Mouse (Mus musculus) hindbrain, embryonic 11.5 days (tissue): ENCODE measurements at regions not wholly inside any gene's neighbourhood (a gene's known extent, or its start where the extent isn't known, plus 50 kb on each side); places are given as distances from the start of the nearest gene placed in this dataset.

Experiments used
- ATAC-seq: fragments of 200-750 bp; cut with Nextera tagmentation; 2 replicates; pipeline ENCODE4 v1.8.0; 2017; ENCODE audit warnings: mild to moderate bottlenecking, moderate TSS enrichment, moderate library complexity; ENCODE audit not compliant: low FRiP score
- DNase-seq: peaks from one replicate; pipeline ENCODE4 v3.0.0-alpha.2; 2015; ENCODE audit warnings: low spot score
- H3K27ac ChIP-seq: fragments of 300-500 bp; sonication (generic); 2 replicates; pipeline ENCODE4 v1.5.1; 2014; ENCODE audit warnings: mild to moderate bottlenecking, low read depth, low read length
- H3K27me3 ChIP-seq: fragments of 300-500 bp; sonication (generic); 2 replicates; pipeline ENCODE4 v1.6.1; 2014; ENCODE audit warnings: mild to moderate bottlenecking, low read length, moderate library complexity, mixed read lengths; ENCODE audit not compliant: control insufficient read depth, insufficient read depth
- H3K36me3 ChIP-seq: fragments of 300-500 bp; sonication (generic); 2 replicates; pipeline ENCODE4 v1.6.1; 2014; ENCODE audit warnings: mild to moderate bottlenecking, low read length, moderate library complexity, mixed read lengths; ENCODE audit not compliant: control insufficient read depth, insufficient read depth
- H3K4me1 ChIP-seq: fragments of 300-500 bp; sonication (generic); replicated peaks from 2 replicates; pipeline ENCODE4 v1.6.1; 2014; ENCODE audit warnings: low read length, mixed read lengths; ENCODE audit not compliant: control insufficient read depth, insufficient read depth
- H3K4me2 ChIP-seq: fragments of 300-500 bp; sonication (generic); replicated peaks from 2 replicates; pipeline ENCODE4 v1.6.1; 2014; ENCODE audit warnings: mild to moderate bottlenecking, low read depth, low read length
- H3K4me3 ChIP-seq: fragments of 300-500 bp; sonication (generic); 2 replicates; pipeline ENCODE4 v1.5.1; 2014; ENCODE audit warnings: low read depth, low read length
- H3K9ac ChIP-seq: fragments of 300-500 bp; sonication (generic); 2 replicates; pipeline ENCODE4 v1.6.1; 2014; ENCODE audit warnings: low read depth, low read length
- H3K9me3 ChIP-seq: fragments of 300-500 bp; sonication (generic); 2 replicates; pipeline ENCODE4 v1.6.1; 2016; ENCODE audit warnings: low read length; ENCODE audit not compliant: control insufficient read depth
- WGBS: fragments of 180-500 bp; shearing (Covaris S2); extraction: QIAGEN DNeasy Blood & Tissue Kit; methylation state at CpG from one replicate; pipeline ENCODE4 v1.1.7; 2014; 5-methylcytosine and 5-hydroxymethylcytosine counted together

DNA sequence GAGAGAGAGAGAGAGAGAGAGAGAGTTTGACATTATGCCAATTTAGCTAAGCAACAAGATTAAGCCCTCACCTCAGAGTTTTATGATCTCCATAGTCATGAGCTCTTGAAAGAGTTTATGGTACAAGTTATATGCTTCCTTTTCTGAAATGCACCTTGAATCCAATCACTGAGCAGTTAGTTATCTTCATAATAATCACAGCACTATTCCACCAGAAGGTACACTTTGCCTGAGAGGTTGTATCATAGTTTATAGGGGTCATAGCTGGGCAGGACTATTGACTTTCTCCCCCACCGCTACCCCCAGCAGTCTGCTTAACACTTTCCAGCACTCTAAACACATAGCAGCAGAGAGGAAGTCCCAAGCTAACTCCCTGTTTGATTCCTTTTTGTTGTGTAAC lies 151.8 kb upstream of the Rprm start:
- H3K9me3 ChIP-seq, result no peaks in the 10 kb centered on the region
- no peak overlapping the region for H3K27ac ChIP-seq
- no peaks in the 10 kb centered on the region for H3K4me1 ChIP-seq
- H3K27me3 ChIP-seq, result no peaks in the 10 kb centered on the region
- H3K4me2 ChIP-seq, result no peak overlapping the region
- no peak overlapping the region for H3K4me3 ChIP-seq
- H3K9ac ChIP-seq, result no peak overlapping the region
- H3K36me3 ChIP-seq, result no peaks in the 10 kb centered on the region
- 87% methylated on average over 1 of the region's 1 CpGs for WGBS
- ATAC-seq (no peak), DNase-seq (no peak)

DNA sequence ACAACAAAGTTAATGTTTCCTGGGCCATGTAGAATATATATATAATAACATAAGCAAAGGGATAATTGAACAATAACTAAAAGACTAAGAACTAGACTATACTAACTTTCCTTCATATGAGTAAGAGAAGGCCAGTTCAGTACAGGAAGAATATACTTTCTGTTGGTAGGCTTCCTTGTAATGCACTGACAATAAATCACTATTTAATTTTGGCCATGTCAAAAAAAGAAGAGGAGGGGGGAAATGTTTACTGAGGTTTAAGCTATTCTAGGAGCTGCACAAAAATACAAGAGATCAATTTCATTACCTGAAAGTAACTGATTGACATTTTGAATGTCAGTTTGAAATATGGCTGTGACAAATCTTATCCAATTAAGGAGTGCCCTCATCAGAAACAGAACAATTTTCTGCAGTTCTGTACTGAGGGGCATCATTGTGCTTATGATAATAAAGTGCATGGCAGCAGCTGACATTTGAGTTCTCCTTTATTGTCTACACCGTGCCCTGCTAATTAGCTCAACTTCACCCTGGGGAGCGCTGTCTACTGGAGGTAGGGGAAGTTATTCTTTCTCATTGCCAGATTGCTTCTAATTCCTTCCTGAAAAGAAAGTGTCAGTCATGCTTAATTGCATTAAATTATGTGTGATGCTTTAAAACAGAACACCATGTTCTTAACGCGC lies 171.2 kb upstream of the Galnt13 start:
- DNase-seq (peak; percentile 40), ATAC-seq (peak; percentile 94)
- no peaks in the 10 kb centered on the region for H3K36me3 ChIP-seq
- H3K9ac ChIP-seq, result no peak overlapping the region
- no peaks in the 10 kb centered on the region for H3K4me1 ChIP-seq
- no peak overlapping the region for H3K4me2 ChIP-seq
- WGBS, result 61% methylated on average over 4 of the region's 4 CpGs
- no peaks in the 10 kb centered on the region for H3K9me3 ChIP-seq
- H3K4me3 ChIP-seq, result no peak overlapping the region
- no peaks in the 10 kb centered on the region for H3K27me3 ChIP-seq
- H3K27ac ChIP-seq, result no peak overlapping the region

DNA sequence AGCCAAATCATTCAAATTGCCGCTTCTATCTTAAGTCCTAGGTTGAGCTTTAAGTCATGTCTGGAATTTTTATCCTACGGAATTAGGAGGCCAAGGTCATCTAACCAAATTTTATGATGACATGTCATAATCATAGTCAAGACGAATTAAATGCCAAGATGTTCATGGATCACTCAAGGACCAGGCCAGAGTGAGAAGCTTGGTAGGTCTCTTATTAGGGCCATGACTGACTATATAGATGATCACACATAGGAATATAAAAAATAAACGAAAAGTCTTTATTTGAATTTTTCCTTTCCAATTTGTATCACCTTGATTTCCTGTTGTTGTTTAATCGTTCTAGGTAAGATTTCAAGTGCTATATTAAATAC lies 170.7 kb upstream of the Galnt13 start:
- H3K4me3 ChIP-seq, result no peak overlapping the region
- no peaks in the 10 kb centered on the region for H3K27me3 ChIP-seq
- ATAC-seq (peak; percentile 22), DNase-seq (no peak)
- H3K9ac ChIP-seq, result no peak overlapping the region
- no peak overlapping the region for H3K27ac ChIP-seq
- 83% methylated on average over 5 of the region's 5 CpGs for WGBS
- H3K9me3 ChIP-seq, result no peaks in the 10 kb centered on the region
- H3K36me3 ChIP-seq, result no peaks in the 10 kb centered on the region
- H3K4me2 ChIP-seq, result no peak overlapping the region
- H3K4me1 ChIP-seq, result no peaks in the 10 kb centered on the region

DNA sequence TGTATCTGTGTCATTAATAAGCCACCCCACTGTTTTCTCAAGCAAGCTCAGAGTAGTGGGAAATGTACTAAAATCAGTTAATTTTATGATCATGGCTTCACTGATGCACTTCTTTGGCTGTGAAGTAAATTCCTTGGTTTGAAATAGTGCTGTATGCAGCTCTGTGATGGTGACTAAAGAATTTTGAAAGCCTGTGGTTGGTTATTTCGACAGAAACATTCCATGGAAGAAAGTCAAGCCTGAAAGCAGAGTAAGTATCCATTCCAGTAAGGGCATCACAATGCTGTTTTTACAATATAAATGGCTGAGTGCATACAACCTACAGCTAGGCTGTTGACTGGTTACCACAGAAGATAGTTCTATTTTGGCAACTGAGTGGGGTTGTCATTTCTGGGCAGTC lies 154.2 kb upstream of the Galnt13 start:
- Histone ChIP-seq H3K27ac (no peak overlapping the region), H3K9me3 (no peaks in the 10 kb centered on the region), H3K4me3 (no peak overlapping the region), H3K27me3 (no peaks in the 10 kb centered on the region), H3K4me2 (no peak overlapping the region), H3K36me3 (no peaks in the 10 kb centered on the region), H3K9ac (no peak overlapping the region), H3K4me1 (no peaks in the 10 kb centered on the region)
- no peak for DNase-seq
- 84% methylated on average over 1 of the region's 1 CpGs for WGBS
- no peak for ATAC-seq

DNA sequence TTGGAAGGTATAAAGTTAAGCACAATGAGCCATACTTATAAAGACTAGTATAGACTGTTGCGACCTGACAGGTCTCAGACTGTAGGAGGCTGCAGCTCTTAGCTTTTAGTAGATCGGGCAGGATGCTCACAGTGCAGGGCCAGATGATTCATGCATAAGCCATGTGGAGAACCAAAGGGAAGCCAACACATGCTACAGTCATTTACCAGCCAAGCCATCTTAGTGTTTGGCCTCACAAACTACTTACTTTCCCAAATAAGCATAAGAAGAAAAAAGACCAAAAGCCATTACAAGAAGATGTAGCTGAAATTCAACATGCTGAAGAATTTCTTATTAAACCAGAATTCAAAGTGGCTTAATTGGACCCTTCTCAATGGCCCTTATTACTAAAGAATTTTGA lies 152.2 kb upstream of the Galnt13 start:
- no peak overlapping the region for H3K27ac ChIP-seq
- no peaks in the 10 kb centered on the region for H3K36me3 ChIP-seq
- 91% methylated on average over 2 of the region's 2 CpGs for WGBS
- H3K9me3 ChIP-seq, result no peaks in the 10 kb centered on the region
- H3K27me3 ChIP-seq, result no peaks in the 10 kb centered on the region
- no peak overlapping the region for H3K4me2 ChIP-seq
- no peak overlapping the region for H3K4me3 ChIP-seq
- no peak for ATAC-seq
- no peaks in the 10 kb centered on the region for H3K4me1 ChIP-seq
- no peak for DNase-seq
- no peak overlapping the region for H3K9ac ChIP-seq

DNA sequence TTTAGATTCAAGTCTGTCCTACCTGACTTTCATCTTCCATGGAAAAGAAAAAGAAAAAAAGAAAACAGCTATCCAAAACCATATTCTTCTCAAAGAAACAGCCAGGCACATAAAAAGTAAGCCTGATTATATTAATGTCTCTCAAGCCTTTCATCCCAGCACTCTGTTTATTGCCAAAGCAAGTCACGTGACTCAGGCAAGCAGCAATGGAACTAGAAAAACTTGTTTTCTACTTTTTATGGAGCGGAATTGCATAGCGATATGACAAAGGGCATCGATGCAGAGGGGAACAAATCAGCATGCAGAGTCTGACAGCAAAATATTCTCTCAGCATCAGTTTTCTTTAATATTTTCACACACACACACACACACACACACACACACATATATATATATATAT lies 130.6 kb upstream of the Galnt13 start:
- Histone ChIP-seq H3K9ac (no peak overlapping the region), H3K4me3 (no peak overlapping the region), H3K9me3 (no peaks in the 10 kb centered on the region), H3K27me3 (no peaks in the 10 kb centered on the region), H3K4me2 (no peak overlapping the region), H3K27ac (no peak overlapping the region), H3K36me3 (no peaks in the 10 kb centered on the region), H3K4me1 (no peaks in the 10 kb centered on the region)
- WGBS, result 95% methylated on average over 4 of the region's 4 CpGs
- ATAC-seq (no peak), DNase-seq (no peak)

DNA sequence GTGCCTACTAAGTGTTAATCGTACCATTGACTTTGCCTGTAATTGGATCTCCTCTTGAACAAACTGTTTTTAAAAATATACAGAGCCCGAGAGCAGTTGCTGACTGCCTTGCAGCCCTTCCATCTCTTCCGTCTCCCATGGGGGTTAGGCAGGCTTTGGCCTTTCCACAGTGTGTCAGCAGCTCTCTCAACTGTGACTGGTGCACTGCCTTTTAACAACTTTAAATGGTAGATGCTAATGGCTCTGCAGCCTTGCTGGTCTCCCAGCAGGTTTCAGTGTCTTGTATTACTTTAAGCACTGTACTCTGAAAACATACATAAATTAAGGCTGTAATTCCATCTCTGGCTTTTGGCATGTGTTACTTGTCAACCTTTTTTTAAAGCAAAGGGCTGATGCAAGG lies 117.6 kb upstream of the Galnt13 start:
- peak; percentile 64; the same call in 1 of the 2 replicates for ATAC-seq
- H3K4me1 ChIP-seq, result no peaks in the 10 kb centered on the region
- no peak overlapping the region for H3K4me3 ChIP-seq
- 58% methylated on average over 3 of the region's 3 CpGs for WGBS
- no peak overlapping the region for H3K4me2 ChIP-seq
- no peak overlapping the region for H3K9ac ChIP-seq
- no peaks in the 10 kb centered on the region for H3K27me3 ChIP-seq
- no peaks in the 10 kb centered on the region for H3K36me3 ChIP-seq
- no peak overlapping the region for H3K27ac ChIP-seq
- DNase-seq, result peak; percentile 11
- no peaks in the 10 kb centered on the region for H3K9me3 ChIP-seq

DNA sequence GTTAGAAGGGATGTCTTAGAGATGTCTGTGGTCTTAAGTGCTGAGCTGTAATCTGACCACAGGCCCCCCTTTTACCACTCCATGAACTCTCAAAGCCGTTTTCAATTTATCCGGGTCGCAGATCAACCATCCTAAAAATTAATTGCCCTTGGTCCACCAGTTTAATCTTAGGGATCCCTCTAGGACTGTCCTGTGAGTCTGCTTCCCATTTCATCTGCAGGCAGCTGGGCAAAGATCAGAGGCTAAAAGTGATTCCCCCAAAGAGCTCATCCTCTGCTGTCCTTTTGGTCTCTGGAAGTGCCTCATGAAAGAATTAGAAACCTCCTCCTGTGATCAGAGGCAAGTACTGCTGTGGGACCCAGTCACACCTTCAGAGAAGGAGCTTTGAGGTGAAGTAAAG lies 69.2 kb upstream of the Galnt13 start:
- no peaks in the 10 kb centered on the region for H3K4me1 ChIP-seq
- H3K36me3 ChIP-seq, result no peaks in the 10 kb centered on the region
- DNase-seq, result no peak
- ATAC-seq, result no peak
- H3K4me3 ChIP-seq, result no peak overlapping the region
- no peak overlapping the region for H3K27ac ChIP-seq
- H3K4me2 ChIP-seq, result no peak overlapping the region
- H3K27me3 ChIP-seq, result no peaks in the 10 kb centered on the region
- H3K9me3 ChIP-seq, result no peaks in the 10 kb centered on the region
- H3K9ac ChIP-seq, result no peak overlapping the region
- 68% methylated on average over 3 of the region's 3 CpGs for WGBS

DNA sequence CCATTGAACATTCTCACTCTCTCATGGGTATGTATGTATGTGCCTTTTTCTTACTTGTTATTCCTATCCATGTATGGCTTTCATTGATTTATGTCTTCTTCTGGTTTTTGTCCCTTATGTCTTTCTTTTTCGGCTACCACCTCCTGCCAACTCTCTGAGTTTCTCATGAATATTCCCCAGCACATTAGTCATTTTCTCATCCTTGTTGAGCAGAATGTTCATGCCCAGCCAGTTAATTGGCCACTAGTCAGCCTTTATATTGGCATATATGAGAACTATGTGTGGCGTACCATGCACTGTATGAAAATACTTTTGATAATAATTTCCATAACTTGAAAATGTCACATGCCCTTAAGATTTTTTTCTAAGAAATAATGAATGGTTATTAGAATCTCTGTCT lies 56.8 kb upstream of the Galnt13 start:
- Histone ChIP-seq H3K4me3 (no peak overlapping the region), H3K4me1 (no peaks in the 10 kb centered on the region), H3K36me3 (no peaks in the 10 kb centered on the region), H3K27me3 (no peaks in the 10 kb centered on the region), H3K27ac (no peak overlapping the region), H3K4me2 (no peak overlapping the region), H3K9me3 (no peaks in the 10 kb centered on the region), H3K9ac (no peak overlapping the region)
- 84% methylated on average over 2 of the region's 2 CpGs for WGBS
- DNase-seq, result no peak
- ATAC-seq, result no peak
